Mouse (Mus musculus) NIH3T3 (cell line): ENCODE measurements around the gene Abcb11.

Source experiments
- DNase-seq: peaks from one replicate; pipeline ENCODE4 v3.0.0-alpha.2; 2012; ENCODE audit warnings: low read depth

Gene Abcb11

DNA sequence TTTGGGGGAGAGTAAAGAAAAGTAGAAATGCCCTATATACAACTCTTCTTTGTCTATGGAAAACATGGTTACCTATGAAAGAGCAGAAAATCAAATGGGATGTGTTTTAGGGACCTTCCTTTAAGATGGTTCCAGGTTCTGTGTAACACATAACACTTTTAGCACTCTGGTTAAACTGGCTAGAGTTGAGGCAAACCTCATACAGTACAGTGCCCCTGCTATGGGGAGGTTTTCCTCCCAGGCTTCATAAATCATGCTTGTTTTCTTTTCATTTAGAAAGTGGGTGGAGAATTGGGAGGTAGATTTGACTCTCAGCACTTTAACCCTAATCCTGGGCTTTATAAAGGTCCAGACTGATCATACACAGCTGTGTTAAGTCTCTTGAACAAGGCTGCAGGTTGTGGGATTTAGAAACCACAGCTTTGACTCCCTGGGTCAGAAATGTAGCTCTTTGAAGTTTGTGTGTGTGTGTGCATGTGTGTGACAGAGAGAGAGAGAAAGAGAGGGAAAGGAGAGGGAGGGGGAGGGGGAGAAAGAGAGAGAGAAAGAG is 78.3 kb downstream of the Abcb11 start:
- no peak for DNase-seq

- no peak for DNase-seq
Measured at GRCm38 (mm10) chr2:69248221-69248755, 94.1 kb downstream of the Abcb11 start.

DNA sequence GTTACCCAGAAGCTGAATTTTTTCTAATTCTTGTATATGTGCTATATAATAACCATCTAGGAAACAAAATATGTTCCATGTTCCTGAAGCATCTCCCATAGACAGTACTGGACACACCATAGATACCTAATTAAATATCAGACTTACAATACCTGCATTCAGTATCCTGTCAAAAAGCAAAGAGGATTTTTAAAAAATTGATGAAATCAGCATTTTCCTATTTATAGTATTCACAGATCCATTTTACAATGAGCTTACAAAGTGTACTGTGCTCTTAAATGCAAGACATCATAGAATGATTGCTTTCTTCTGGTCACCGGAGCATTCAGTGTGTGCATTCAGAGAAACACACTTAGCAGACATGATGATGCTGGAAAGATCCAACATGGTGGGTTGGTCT is 95.3 kb downstream of the Abcb11 start:
- no peak for DNase-seq

DNA sequence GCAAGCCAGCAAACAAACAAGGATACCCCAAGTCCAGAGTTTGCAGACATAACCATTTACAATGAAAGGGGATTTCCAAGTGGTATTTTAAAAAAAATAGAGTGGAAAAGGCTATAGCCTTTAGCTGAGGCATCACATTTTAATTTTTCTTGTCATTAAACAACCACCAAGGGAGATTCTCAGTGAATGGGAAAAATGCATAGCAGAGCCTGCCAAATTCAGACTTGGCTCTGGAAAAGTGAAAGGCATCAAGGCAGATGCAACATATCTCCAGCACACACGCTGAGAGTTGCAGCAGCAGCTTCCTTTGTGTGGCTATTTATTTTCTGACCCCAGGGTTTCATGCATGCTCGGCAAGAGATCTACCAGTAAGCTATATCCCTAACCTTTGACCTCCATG is 97.5 kb downstream of the Abcb11 start:
- no peak for DNase-seq

GRCm38 (mm10) chr2:69239315-69239714 is 103.1 kb downstream of the Abcb11 start:
- DNase-seq: no peak

DNA sequence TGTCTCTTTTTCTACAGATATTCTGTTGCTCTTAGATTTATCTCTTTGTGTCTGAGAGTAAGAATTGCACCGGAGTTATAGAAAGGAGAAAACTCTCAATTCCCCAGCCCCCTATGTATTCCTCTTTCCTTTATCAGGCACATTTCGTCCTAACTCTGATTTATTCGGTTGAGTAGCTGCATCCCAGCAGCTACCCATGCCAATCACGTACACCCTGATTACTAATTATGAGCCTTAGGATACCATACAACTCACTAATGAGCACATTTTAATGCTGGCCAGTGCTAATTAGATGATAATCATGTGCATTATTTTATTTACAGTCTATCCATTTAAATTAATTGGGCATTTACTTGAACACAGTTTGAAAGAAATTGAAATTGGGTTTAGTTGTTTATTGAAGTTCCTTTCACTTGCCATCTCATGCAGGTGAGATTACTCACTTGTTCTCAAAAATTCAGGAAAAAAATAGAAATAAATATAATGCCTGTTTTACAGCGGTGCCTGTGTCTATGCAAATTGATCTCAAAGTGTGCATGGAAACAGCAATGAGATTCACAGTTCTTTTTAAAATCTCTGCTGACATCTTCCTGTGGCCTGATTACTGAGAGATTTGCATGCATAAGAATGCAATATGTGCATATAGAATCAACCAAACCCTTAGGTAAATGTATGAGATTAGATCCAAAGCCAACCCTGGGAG is 107.3 kb downstream of the Abcb11 start:
- DNase-seq: no peak

DNA sequence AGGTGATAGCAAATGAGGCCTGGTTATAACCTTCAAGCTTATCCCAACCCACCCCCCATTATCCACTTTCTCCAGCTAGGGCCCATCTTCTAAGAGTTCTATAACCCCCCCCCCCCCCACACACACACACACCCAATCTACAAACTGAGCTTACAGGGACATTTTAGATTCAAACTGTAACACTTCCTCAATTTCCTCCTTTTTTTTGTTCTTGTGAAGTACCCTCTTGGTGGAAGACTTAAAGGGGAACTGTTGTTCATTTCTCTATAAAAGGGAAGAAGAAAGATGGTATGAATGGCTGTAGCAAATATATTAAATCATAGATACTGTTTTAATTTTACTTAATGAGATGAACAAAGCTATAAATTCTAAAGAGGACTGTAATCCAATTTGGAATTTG is 110.3 kb downstream of the Abcb11 start:
- DNase-seq: no peak

DNA sequence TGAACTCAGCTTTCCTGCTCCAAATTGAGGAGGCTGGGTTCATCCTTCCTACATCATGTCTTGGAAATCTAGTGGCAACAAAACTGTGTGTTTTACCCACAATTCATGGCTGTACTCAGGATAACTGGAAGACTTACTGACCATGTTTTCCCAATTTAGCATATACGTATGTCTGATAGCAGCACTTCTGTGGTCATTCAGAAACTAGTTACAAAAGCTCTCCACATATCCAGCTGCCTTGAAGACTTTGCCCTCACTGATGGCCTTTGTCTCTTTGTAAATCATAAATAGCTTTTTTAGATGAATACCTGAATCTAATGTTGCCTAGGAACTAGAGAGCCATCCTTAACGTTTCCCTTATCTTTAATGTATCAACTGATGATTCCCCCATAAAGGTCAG is 112.3 kb downstream of the Abcb11 start:
- no peak for DNase-seq

DNA sequence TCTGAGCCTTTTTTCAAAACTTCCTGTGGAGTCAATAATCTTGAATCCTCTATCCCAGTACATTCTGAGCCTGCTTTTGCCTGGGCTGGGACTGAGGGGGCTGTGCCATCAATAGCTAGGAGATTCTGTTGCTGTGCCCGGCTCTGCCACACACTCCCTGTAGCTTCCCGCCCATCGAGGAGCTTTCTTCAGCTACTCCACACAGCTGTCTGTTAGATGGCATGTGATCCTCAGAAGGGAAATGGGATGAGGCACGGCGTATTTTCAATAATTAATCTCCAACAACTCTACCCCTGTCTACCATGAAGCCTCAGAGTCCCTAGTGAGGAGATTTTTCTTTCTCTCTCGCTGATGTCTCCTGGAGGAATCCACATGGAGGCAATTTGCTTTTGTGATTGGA is 113.8 kb downstream of the Abcb11 start:
- DNase-seq: no peak

DNA sequence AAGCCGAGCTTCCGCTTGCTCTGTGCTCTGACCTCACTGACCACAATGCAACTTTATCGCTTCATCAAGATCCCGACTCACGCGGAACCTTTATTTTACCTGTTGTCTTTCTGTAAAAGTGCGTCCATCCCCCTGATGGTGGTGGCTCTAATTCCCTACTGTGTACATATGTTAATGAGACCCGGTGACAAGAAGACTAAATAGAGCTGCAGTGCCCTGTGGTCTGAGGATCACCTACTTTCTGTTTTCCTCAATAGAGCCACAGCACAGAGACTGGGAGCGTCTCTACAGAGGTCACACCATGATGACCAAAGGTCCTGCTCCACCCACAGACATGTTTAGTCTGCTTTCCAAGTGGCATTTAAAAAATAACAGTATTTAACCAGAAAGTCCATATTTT is 115.5 kb downstream of the Abcb11 start:
- DNase-seq: no peak

DNA sequence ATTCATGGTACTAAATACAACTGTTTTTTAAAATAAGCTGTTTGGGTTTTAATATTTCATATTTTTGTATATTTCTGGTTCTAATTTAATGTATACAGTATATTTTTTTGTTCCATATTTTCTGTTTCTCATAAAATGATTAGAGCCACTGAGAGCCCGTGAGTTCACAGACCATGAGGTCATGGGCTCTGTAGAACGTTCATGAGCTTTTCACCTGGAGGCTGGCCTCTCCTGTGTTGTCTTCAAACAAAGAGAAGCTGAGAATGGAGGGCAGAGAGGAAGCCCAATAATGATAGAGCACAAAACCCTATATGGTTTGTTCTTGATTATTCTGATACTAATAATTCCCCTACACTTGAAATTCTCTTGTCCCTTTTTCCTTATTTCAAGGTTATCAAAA is 117.7 kb downstream of the Abcb11 start:
- no peak for DNase-seq

GRCm38 (mm10) chr2:69222815-69223214 is 119.6 kb downstream of the Abcb11 start:
- no peak for DNase-seq

GRCm38 (mm10) chr2:69221868-69222416 is 120.5 kb downstream of the Abcb11 start:
- no peak for DNase-seq

DNA sequence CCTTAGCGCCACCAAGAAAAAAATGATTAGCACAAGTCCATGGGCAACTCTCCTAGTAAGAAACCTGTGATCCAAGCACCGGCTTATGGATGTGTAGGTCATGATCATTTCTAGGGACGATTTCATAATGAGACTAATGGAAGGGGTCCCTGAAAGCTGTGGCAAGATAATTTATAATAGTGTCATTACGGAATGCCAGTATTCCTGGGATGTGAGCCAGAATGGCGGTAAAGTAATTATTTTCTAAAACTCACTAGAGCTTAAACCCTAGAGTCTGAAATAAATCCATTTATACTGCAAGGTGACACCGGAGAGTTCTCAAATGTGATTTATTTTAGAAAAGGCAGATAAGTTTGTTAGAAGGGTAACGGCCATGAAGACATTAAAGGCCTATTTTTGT is 127.2 kb downstream of the Abcb11 start:
- no peak for DNase-seq

DNA sequence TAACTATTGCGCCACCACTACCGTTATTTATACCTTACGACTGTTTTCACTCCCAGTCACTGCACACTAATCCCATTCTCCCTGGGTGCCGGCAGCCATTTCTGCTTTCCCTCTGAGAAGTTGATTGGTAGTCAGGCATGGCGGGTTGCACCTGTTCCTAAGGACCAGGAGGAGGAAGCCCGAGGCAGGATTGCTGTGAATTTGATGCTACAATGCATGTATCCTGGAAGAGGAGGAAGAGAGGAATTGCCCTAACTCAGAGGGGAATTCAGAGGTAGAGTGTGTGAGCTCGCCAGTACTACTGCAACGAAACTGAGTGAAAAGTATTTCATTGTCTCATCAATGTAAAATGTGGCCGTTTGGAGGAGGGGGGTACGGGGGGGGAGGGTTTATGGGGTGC is 129.8 kb downstream of the Abcb11 start:
- no peak for DNase-seq

DNA sequence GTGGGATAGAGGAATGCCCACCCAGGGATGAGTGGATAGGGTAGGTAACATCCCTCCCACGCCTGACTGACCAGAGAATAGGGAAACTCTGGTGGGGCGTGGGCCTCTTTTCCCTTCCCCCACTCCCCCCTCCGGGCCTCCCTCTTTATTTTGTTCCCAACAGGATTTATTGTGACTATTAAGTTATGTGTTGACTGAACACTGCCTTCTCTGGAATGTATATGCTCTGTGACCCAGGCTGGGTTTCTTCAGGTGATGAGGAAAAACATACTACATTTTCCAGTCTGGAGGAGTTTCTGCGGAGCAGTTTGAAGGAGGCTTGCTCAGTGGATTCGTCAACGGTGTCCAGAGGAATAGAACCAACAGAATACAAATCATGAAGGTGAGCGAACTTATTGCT is 131.6 kb downstream of the Abcb11 start, which contains the start of gene G6pc2:
TSS of gene G6pc2 (plus strand) at position 301 of the 400 bp plus-strand sequence.
- no peak for DNase-seq

- DNase-seq: no peak
Measured at GRCm38 (mm10) chr2:69209684-69210083, 132.7 kb downstream of the Abcb11 start.

- DNase-seq: peak; percentile 22
Measured at GRCm38 (mm10) chr2:69206523-69206922, 135.9 kb downstream of the Abcb11 start.

- DNase-seq: peak; percentile 96
Measured at GRCm38 (mm10) chr2:69205791-69206351, 136.5 kb downstream of the Abcb11 start, which contains the start of gene Spc25. Gene Spc25, minus strand, starts transcription at chr2:69206194.

- peak; percentile 17 for DNase-seq
Measured at GRCm38 (mm10) chr2:69205185-69205584, 137.2 kb downstream of the Abcb11 start.

DNA sequence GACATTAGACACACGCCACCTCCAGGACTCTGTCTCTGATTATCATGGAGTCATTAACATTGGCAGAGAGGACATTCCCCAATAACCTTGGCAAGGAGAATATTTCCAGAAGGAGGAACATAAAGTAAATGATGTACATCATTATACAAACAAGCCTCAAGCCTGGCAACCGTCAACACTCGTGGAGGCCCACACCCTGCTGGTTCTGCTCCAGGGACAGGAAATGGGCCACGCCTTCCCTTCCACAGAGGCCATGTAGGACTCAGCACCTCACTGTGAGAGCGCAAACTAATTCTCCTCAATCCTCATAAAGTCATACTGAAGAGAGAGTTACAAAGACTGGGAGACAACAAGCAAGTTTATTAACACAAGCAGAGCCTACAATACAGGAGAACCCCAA is 148.9 kb downstream of the Abcb11 start:
- no peak for DNase-seq

- no peak for DNase-seq
Measured at GRCm38 (mm10) chr2:69191059-69191458, 151.4 kb downstream of the Abcb11 start.

DNA sequence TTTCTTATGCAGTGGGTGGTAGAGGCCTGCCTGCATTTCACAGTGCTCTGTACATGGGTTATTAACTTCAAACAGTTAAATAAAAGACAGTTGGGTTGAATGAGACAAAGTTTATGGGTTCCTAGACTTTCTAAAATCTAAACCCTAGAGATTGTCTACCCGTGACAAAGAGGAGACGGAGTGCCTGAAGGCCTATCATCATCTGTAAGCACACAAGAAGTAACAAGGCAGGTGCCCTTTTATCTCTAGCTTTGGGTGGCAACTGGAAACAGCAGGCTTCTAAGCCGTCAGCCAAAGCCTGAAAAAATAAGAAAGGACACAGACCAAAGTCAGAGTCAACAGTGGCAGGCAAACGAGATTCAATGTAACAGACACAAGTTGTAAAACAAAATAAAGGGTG is 153.2 kb downstream of the Abcb11 start:
- no peak for DNase-seq
